Comparison of ENCODE assay signal across 14 mouse cellular contexts in genomic region chr10:4268140-4268539, GRCm38 (mm10). TPM values are rescaled to one million over a fixed set of nuclear protein-coding genes. Genes with fewer than 3 reads are reported as not detected.
A peak's percentile ranks its signal among the peaks of the same experiment; 100 is the strongest.
DNase-seq lines count a peak whose midpoint lies in the region; ATAC-seq lines count a peak whose summit lies in the region.
"Had no signal": no experiment of that assay in that cellular context is flagged by ENCODE, and none has a peak within 500 bp of the region (broad histone marks: within the 10 kb centered on the region; RNA-seq: fewer than 3 reads in every experiment).

No protein-coding gene starts in this region.

- no peak for DNase-seq in heart, adult 18-20 months
- no peak for DNase-seq in midbrain, embryonic 11.5 days (ENCODE audit: low spot score, missing footprints)
- no peak for DNase-seq in yolk sac, embryonic 10.5 days (ENCODE audit: low spot score)
- no peak for DNase-seq in adrenal gland, adult 2 months
- DNase-seq: adrenal gland, postnatal 36 days; kidney, adult 9 months; thymus, adult 18-20 months had no signal

- no peak for ATAC-seq in heart, embryonic 13.5 days (ENCODE audit: extremely low read depth, insufficient number of reproducible peaks, low FRiP score, low TSS enrichment)
- ATAC-seq in midbrain, embryonic 12.5 days (ENCODE audit: low FRiP score, low read depth), result no peak
- no peak for ATAC-seq in midbrain, embryonic 11.5 days (ENCODE audit: low FRiP score)
- no peak for ATAC-seq in intestine, embryonic 15.5 days
- no peak for ATAC-seq in stomach, embryonic 15.5 days (ENCODE audit: insufficient read depth, low FRiP score, low read depth)
- ATAC-seq: lung, postnatal 0 days; Patski had no signal

- 94% methylated on average over 7 of the region's 7 CpGs for WGBS in heart, embryonic 13.5 days
- WGBS in midbrain, embryonic 12.5 days, result 94% methylated on average over 7 of the region's 7 CpGs
- WGBS in midbrain, embryonic 11.5 days, result 93% methylated on average over 7 of the region's 7 CpGs
- 92% methylated on average over 7 of the region's 7 CpGs for WGBS in intestine, embryonic 15.5 days
- 87% methylated on average over 7 of the region's 7 CpGs for whole genome bisulfite sequencing in stomach, embryonic 15.5 days

- H3K4me1 ChIP-seq in heart, embryonic 13.5 days, result peaks cover 15% of the 10 kb centered on the region
- peaks cover 15% of the 10 kb centered on the region for H3K4me1 ChIP-seq in midbrain, embryonic 12.5 days
- H3K4me1 ChIP-seq in midbrain, embryonic 11.5 days (ENCODE audit: control insufficient read depth, insufficient read depth, low read length), result no peaks in the 10 kb centered on the region; the same call in 1 of the 2 replicates
- H3K4me1 ChIP-seq in intestine, embryonic 15.5 days (replicated peaks), result 0 out of 2 replicates have a peak, but pooled peaks cover 12% of the 10 kb centered on the region
- peaks cover 10% of the 10 kb centered on the region; the same call in 1 of the 2 replicates for H3K4me1 ChIP-seq in stomach, embryonic 15.5 days

- peak overlapping the region; percentile 96; the same call in 1 of the 2 replicates for H3K4me2 ChIP-seq in heart, embryonic 13.5 days
- H3K4me2 ChIP-seq in midbrain, embryonic 12.5 days (replicated peaks), result 0 out of 2 replicates have a peak overlapping the region, but pooled peaks have one; percentile 90
- no peak overlapping the region for H3K4me2 ChIP-seq in midbrain, embryonic 11.5 days
- H3K4me2 ChIP-seq in intestine, embryonic 15.5 days (replicated peaks), result peak overlapping the region; percentile 90
- H3K4me2 ChIP-seq in stomach, embryonic 15.5 days, result peak overlapping the region; percentile 91

- H3K27me3 ChIP-seq in heart, embryonic 13.5 days (replicated peaks), result no peaks in the 10 kb centered on the region
- H3K27me3 ChIP-seq in midbrain, embryonic 12.5 days, result peaks cover 9% of the 10 kb centered on the region
- H3K27me3 ChIP-seq in midbrain, embryonic 11.5 days (ENCODE audit: control insufficient read depth, insufficient read depth, low read length), result no peaks in the 10 kb centered on the region
- 0 out of 2 replicates have a peak, but pooled peaks cover 2% of the 10 kb centered on the region for H3K27me3 ChIP-seq in intestine, embryonic 15.5 days (replicated peaks)
- no peaks in the 10 kb centered on the region for H3K27me3 ChIP-seq in stomach, embryonic 15.5 days (replicated peaks)
- H3K27me3 ChIP-seq: Patski had no signal

- no peaks in the 10 kb centered on the region for H3K36me3 ChIP-seq in heart, embryonic 13.5 days
- no peaks in the 10 kb centered on the region for H3K36me3 ChIP-seq in midbrain, embryonic 12.5 days
- no peaks in the 10 kb centered on the region for H3K36me3 ChIP-seq in midbrain, embryonic 11.5 days (ENCODE audit: control insufficient read depth, insufficient read depth, low read length)
- no peaks in the 10 kb centered on the region for H3K36me3 ChIP-seq in intestine, embryonic 15.5 days
- H3K36me3 ChIP-seq in stomach, embryonic 15.5 days, result no peaks in the 10 kb centered on the region
- H3K36me3 ChIP-seq: limb, embryonic 13.5 days had no signal

- no peaks in the 10 kb centered on the region for H3K9me3 ChIP-seq in heart, embryonic 13.5 days
- no peaks in the 10 kb centered on the region for H3K9me3 ChIP-seq in midbrain, embryonic 12.5 days
- H3K9me3 ChIP-seq in midbrain, embryonic 11.5 days (ENCODE audit: control insufficient read depth, low read length), result no peaks in the 10 kb centered on the region
- H3K9me3 ChIP-seq in intestine, embryonic 15.5 days, result no peaks in the 10 kb centered on the region
- H3K9me3 ChIP-seq in stomach, embryonic 15.5 days, result no peaks in the 10 kb centered on the region
- H3K9me3 ChIP-seq: limb, embryonic 13.5 days had no signal

- H3K9ac ChIP-seq in heart, embryonic 13.5 days, result no peak overlapping the region
- H3K9ac ChIP-seq in midbrain, embryonic 12.5 days (replicated peaks), result no peak overlapping the region
- no peak overlapping the region for H3K9ac ChIP-seq in midbrain, embryonic 11.5 days (ENCODE audit: low read length)
- no peak overlapping the region for H3K9ac ChIP-seq in intestine, embryonic 15.5 days
- no peak overlapping the region for H3K9ac ChIP-seq in stomach, embryonic 15.5 days
- H3K9ac ChIP-seq: limb, embryonic 13.5 days had no signal

- H3K4me3 ChIP-seq in heart, embryonic 13.5 days, result 0 out of 2 replicates have a peak overlapping the region, but pooled peaks have one; percentile 79
- H3K4me3 ChIP-seq in midbrain, embryonic 12.5 days, result no peak overlapping the region
- H3K4me3 ChIP-seq in midbrain, embryonic 11.5 days (ENCODE audit: low read depth, low read length), result no peak overlapping the region
- H3K4me3 ChIP-seq in intestine, embryonic 15.5 days (replicated peaks), result no peak overlapping the region
- H3K4me3 ChIP-seq in stomach, embryonic 15.5 days (replicated peaks), result 0 out of 2 replicates have a peak overlapping the region, but pooled peaks have one; percentile 67

- no peak overlapping the region for H3K27ac ChIP-seq in heart, embryonic 13.5 days (replicated peaks)
- H3K27ac ChIP-seq in midbrain, embryonic 12.5 days (replicated peaks), result no peak overlapping the region
- H3K27ac ChIP-seq in midbrain, embryonic 11.5 days (ENCODE audit: low read depth, low read length), result no peak overlapping the region
- H3K27ac ChIP-seq in intestine, embryonic 15.5 days, result no peak overlapping the region
- no peak overlapping the region for H3K27ac ChIP-seq in stomach, embryonic 15.5 days
- H3K27ac ChIP-seq: limb, embryonic 13.5 days had no signal

RNA-seq across cellular contexts. Expression of gene Akap12, which starts 2.0 kb away (rescaled TPM):
- polyA plus RNA-seq in heart, embryonic 13.5 days (2015; fragmentation: Nextera tagmentation; extraction: Ambion mirVana), result 35.3 and 42.6 TPM in 2 replicates
- total RNA-seq in heart, adult 18-20 months (2021), result 10 to 100 TPM; 21.0 to 25.9 TPM
- 67.9 and 79.2 TPM in 2 replicates for polyA plus RNA-seq in midbrain, embryonic 12.5 days (2016; fragmentation: Nextera tagmentation; extraction: Ambion mirVana)
- polyA plus RNA-seq in midbrain, embryonic 11.5 days (2014; fragmentation: Nextera tagmentation; extraction: Ambion mirVana), result 42.1 and 44.1 TPM in 2 replicates
- 48.3 and 50.6 TPM in 2 replicates for polyA plus RNA-seq in intestine, embryonic 15.5 days (2015; fragmentation: Nextera tagmentation; extraction: Ambion mirVana)
- 59.6 and 62.9 TPM in 2 replicates for polyA plus RNA-seq in stomach, embryonic 15.5 days (2015; fragmentation: Nextera tagmentation; extraction: Ambion mirVana)
- total RNA-seq in adrenal gland, adult 2 months (2021), result 10 to 100 TPM; 17.1 to 21.8 TPM
- polyA plus RNA-seq in adrenal gland, adult 2 months (2012; rRNA removed), result 1.6 and 1.9 TPM in 2 replicates

Comparison
In these comparisons a context has a peak if more than half of its experiments do, and no peak if none do; other contexts are left out.
1. H3K4me3 ChIP-seq: peak in heart, embryonic 13.5 days (single experiment) and stomach, embryonic 15.5 days (single experiment); none in midbrain, embryonic 12.5 days (single experiment), midbrain, embryonic 11.5 days (single experiment) and intestine, embryonic 15.5 days (single experiment).
2. RNA of gene Akap12, which starts 2.0 kb away (polyA plus RNA-seq): 67.9 to 79.2 TPM in midbrain, embryonic 12.5 days, 59.6 to 62.9 TPM in stomach, embryonic 15.5 days, 48.3 to 50.6 TPM in intestine, embryonic 15.5 days, 35.3 to 42.6 TPM in heart, embryonic 13.5 days and 42.1 to 44.1 TPM in midbrain, embryonic 11.5 days; 1.6 to 1.9 TPM in adrenal gland, adult 2 months; every median in the first group is over 10 times any median in the second.